Comparison of ENCODE assay signal across 26 mouse cellular contexts in the genomic region with DNA sequence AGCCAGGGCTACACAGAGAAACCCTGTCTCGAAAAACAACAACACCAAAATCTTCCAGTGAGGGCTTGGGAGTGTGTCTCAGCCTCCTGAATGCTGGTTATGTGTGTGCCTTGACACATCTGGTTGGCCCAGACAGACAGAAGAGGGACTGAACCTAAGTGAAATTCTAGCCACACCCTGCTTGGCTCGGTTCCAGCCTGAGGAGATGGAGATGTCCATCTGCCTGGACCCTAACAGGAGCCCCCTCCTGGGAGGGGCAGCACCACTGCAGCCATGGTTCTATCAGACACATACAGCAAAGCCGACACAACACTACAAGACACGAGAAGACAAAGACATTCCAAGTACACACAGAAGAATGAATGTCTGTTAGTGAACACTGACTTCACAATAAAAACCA. TPM values are rescaled to one million over a fixed set of nuclear protein-coding genes. Genes with fewer than 3 reads are reported as not detected.
DNase-seq lines count a peak whose midpoint lies in the region; ATAC-seq and TF ChIP-seq lines count a peak whose summit lies in the region.
"Had no signal": no experiment of that assay in that cellular context is flagged by ENCODE, and none has a peak within 500 bp of the region (broad histone marks: within the 10 kb centered on the region; RNA-seq: fewer than 3 reads in every experiment).

No protein-coding gene starts in this region.

- H3K36me3 ChIP-seq in kidney, embryonic 16.5 days (ENCODE audit: insufficient read depth, low read length), result peaks cover 45% of the 10 kb centered on the region
- H3K36me3 ChIP-seq in intestine, postnatal 0 days (ENCODE audit: control insufficient read depth, insufficient read depth), result peaks cover 68% of the 10 kb centered on the region
- H3K36me3 ChIP-seq: hindbrain, embryonic 15.5 days had no signal

- no peak overlapping the region for H3K9ac ChIP-seq in kidney, embryonic 16.5 days (replicated peaks; ENCODE audit: low read length)
- H3K9ac ChIP-seq in intestine, postnatal 0 days (ENCODE audit: low read depth, low read length), result no peak overlapping the region
- H3K9ac ChIP-seq: embryonic facial prominence, embryonic 13.5 days; hindbrain, embryonic 12.5 days; hindbrain, embryonic 15.5 days had no signal

- peak; percentile 46 for DNase-seq in cerebellum, adult 11-12 months
- DNase-seq in cerebellum, adult 9-11 months, result no peak
- peak; percentile 32 to 59 for DNase-seq in cerebellum, postnatal 14 days
- DNase-seq in cerebellum, adult 11 months, result no peak
- peak; percentile 43 for DNase-seq in kidney, postnatal 10 days
- DNase-seq in ZHBTc4 (ENCODE audit: low read depth, low spot score), result peak; percentile 37
- DNase-seq: adrenal gland, postnatal 10 days; adrenal gland, postnatal 36 days; cerebellum, postnatal 36 days; embryo, embryonic 11 days; gastrocnemius, postnatal 14 days; heart, adult 11 months; kidney, adult 11 months; kidney, adult 8-10 months had no signal

- WGBS in kidney, embryonic 16.5 days, result 89% methylated on average over 4 of the region's 4 CpGs
- 81% methylated on average over 4 of the region's 4 CpGs for WGBS in intestine, postnatal 0 days

- no peaks in the 10 kb centered on the region for H3K27me3 ChIP-seq in kidney, embryonic 16.5 days (ENCODE audit: insufficient read depth, low read length)
- no peaks in the 10 kb centered on the region for H3K27me3 ChIP-seq in intestine, postnatal 0 days (replicated peaks; ENCODE audit: control insufficient read depth, insufficient read depth, low read length)
- H3K27me3 ChIP-seq: embryonic facial prominence, embryonic 13.5 days; hindbrain, embryonic 12.5 days; hindbrain, embryonic 15.5 days; Patski had no signal

- H3K4me3 ChIP-seq in kidney, embryonic 16.5 days (ENCODE audit: low read length), result no peak overlapping the region
- no peak overlapping the region for H3K4me3 ChIP-seq in intestine, postnatal 0 days (ENCODE audit: low read depth, low read length)
- H3K4me3 ChIP-seq: embryonic facial prominence, embryonic 10.5 days; embryonic facial prominence, embryonic 13.5 days; forebrain, embryonic 10.5 days; hindbrain, embryonic 12.5 days; hindbrain, embryonic 15.5 days had no signal

- H3K27ac ChIP-seq in kidney, embryonic 16.5 days (ENCODE audit: low read length), result no peak overlapping the region
- no peak overlapping the region for H3K27ac ChIP-seq in intestine, postnatal 0 days (ENCODE audit: low read depth, low read length)
- H3K27ac ChIP-seq: embryonic facial prominence, embryonic 10.5 days; embryonic facial prominence, embryonic 13.5 days; forebrain, embryonic 10.5 days; hindbrain, embryonic 12.5 days; hindbrain, embryonic 15.5 days had no signal

- TF ChIP-seq CTCF in intestine, postnatal 0 days (IDR thresholded peaks at IDR 0.05; ENCODE audit: low read depth), result no peak

- H3K4me1 ChIP-seq in kidney, embryonic 16.5 days (ENCODE audit: insufficient read depth, low read length), result no peaks in the 10 kb centered on the region
- H3K4me1 ChIP-seq in intestine, postnatal 0 days (replicated peaks; ENCODE audit: control insufficient read depth, insufficient read depth, low read length), result no peaks in the 10 kb centered on the region
- H3K4me1 ChIP-seq: embryonic facial prominence, embryonic 13.5 days; forebrain, embryonic 10.5 days; hindbrain, embryonic 12.5 days; hindbrain, embryonic 15.5 days had no signal

- H3K4me2 ChIP-seq in kidney, embryonic 16.5 days (replicated peaks; ENCODE audit: low read depth, low read length), result no peak overlapping the region
- H3K4me2 ChIP-seq in intestine, postnatal 0 days (replicated peaks; ENCODE audit: low read depth), result no peak overlapping the region
- H3K4me2 ChIP-seq: embryonic facial prominence, embryonic 13.5 days; heart, embryonic 11.5 days; hindbrain, embryonic 12.5 days; hindbrain, embryonic 15.5 days had no signal

- ATAC-seq in kidney, embryonic 16.5 days (ENCODE audit: low FRiP score, low TSS enrichment), result no peak
- no peak for ATAC-seq in intestine, postnatal 0 days
- ATAC-seq: activated CD4-positive, CD25-positive, alpha-beta regulatory T cell, adult 4 months; forebrain, embryonic 14.5 days; Patski had no signal

- H3K9me3 ChIP-seq in kidney, embryonic 16.5 days (ENCODE audit: low read length), result no peaks in the 10 kb centered on the region
- H3K9me3 ChIP-seq in intestine, postnatal 0 days (ENCODE audit: control insufficient read depth), result no peaks in the 10 kb centered on the region
- H3K9me3 ChIP-seq: embryonic facial prominence, embryonic 10.5 days; embryonic facial prominence, embryonic 13.5 days; forebrain, embryonic 10.5 days; hindbrain, embryonic 12.5 days; hindbrain, embryonic 15.5 days had no signal

RNA-seq across cellular contexts. Expression of a gene that starts 17.2 kb away (rescaled TPM):
- polyA plus RNA-seq in kidney, embryonic 16.5 days (2015; fragmentation: Nextera tagmentation; extraction: Ambion mirVana), result 5.4 and 6.0 TPM in 2 replicates
- 15.9 and 21.1 TPM in 2 replicates for polyA plus RNA-seq in intestine, postnatal 0 days (2015; fragmentation: Nextera tagmentation; extraction: Ambion mirVana)
- polyA plus RNA-seq: activated CD4-positive, CD25-positive, alpha-beta regulatory T cell, adult 4 months; cortical plate, adult 2 months; forebrain, embryonic 14.5 days had no signal

RNA-seq across cellular contexts. Expression of a gene that starts 19.6 kb away (rescaled TPM):
- polyA plus RNA-seq in kidney, embryonic 16.5 days (2015; fragmentation: Nextera tagmentation; extraction: Ambion mirVana), result 18.7 and 19.7 TPM in 2 replicates
- 6.4 TPM in 2 replicates for polyA plus RNA-seq in intestine, postnatal 0 days (2015; fragmentation: Nextera tagmentation; extraction: Ambion mirVana)
- polyA plus RNA-seq: activated CD4-positive, CD25-positive, alpha-beta regulatory T cell, adult 4 months had no signal

RNA-seq across cellular contexts. Expression of a gene that starts 34.3 kb away (rescaled TPM):
- 46.8 and 47.1 TPM in 2 replicates for polyA plus RNA-seq in kidney, embryonic 16.5 days (2015; fragmentation: Nextera tagmentation; extraction: Ambion mirVana)
- 15.5 and 18.4 TPM in 2 replicates for polyA plus RNA-seq in intestine, postnatal 0 days (2015; fragmentation: Nextera tagmentation; extraction: Ambion mirVana)

RNA-seq across cellular contexts. Expression of a gene that starts 58.0 kb away (rescaled TPM):
- 120 and 134 TPM in 2 replicates for polyA plus RNA-seq in kidney, embryonic 16.5 days (2015; fragmentation: Nextera tagmentation; extraction: Ambion mirVana)
- polyA plus RNA-seq in intestine, postnatal 0 days (2015; fragmentation: Nextera tagmentation; extraction: Ambion mirVana), result 23.5 and 32.4 TPM in 2 replicates

Comparison
In these comparisons a context has a peak if more than half of its experiments do, and no peak if none do; other contexts are left out.
1. DNase-seq: peak in cerebellum, adult 11-12 months (single experiment), cerebellum, postnatal 14 days (2 of 2), kidney, postnatal 10 days (single experiment) and ZHBTc4 (single experiment); none in cerebellum, adult 9-11 months (single experiment) and cerebellum, adult 11 months (single experiment).